Mouse (Mus musculus) limb, embryonic 14.5 days (tissue): ENCODE data around the gene Cops2. TPM values are rescaled to one million over a fixed set of nuclear protein-coding genes. Genes with fewer than 3 reads are reported as not detected.

ENCODE experiments used
- ATAC-seq: fragments of 200-750 bp; cut with Nextera tagmentation; 2 replicates; pipeline ENCODE4 v1.8.0; 2017; ENCODE audit warnings: low read depth, moderate number of reproducible peaks, moderate TSS enrichment; ENCODE audit not compliant: low FRiP score
- DNase-seq: peaks from one replicate; pipeline ENCODE4 v3.0.0-alpha.2; 2015; ENCODE audit warnings: low spot score
- H3K27ac ChIP-seq: fragments of 300-500 bp; sonication (generic); replicated peaks from 2 replicates; pipeline ENCODE4 v1.5.1; 2014; ENCODE audit warnings: low read depth, mild to moderate bottlenecking, low read length, moderate library complexity, mixed read lengths
- H3K27me3 ChIP-seq: fragments of 300-500 bp; sonication (generic); 2 replicates; pipeline ENCODE4 v1.6.1; 2014; ENCODE audit warnings: low read length, mixed read lengths; ENCODE audit not compliant: control insufficient read depth, insufficient read depth
- H3K36me3 ChIP-seq: fragments of 300-500 bp; sonication (generic); 2 replicates; pipeline ENCODE4 v1.6.1; 2014; ENCODE audit warnings: mild to moderate bottlenecking, low read length, moderate library complexity, mixed read lengths; ENCODE audit not compliant: control insufficient read depth, insufficient read depth
- H3K4me1 ChIP-seq: fragments of 300-500 bp; sonication (generic); 2 replicates; pipeline ENCODE4 v1.6.1; 2014; ENCODE audit warnings: antibody characterized with exemption, low read length, mixed read lengths; ENCODE audit not compliant: control insufficient read depth, insufficient read depth
- H3K4me2 ChIP-seq: fragments of 300-500 bp; sonication (generic); replicated peaks from 2 replicates; pipeline ENCODE4 v1.6.1; 2014; ENCODE audit warnings: low read depth, mild to moderate bottlenecking, low read length, moderate library complexity; ENCODE audit not compliant: severe bottlenecking
- H3K4me3 ChIP-seq: fragments of 300-500 bp; sonication (generic); replicated peaks from 2 replicates; pipeline ENCODE4 v1.5.1; 2014; ENCODE audit warnings: low read length
- H3K9ac ChIP-seq: fragments of 300-500 bp; sonication (generic); 2 replicates; pipeline ENCODE4 v1.6.1; 2014; ENCODE audit warnings: mild to moderate bottlenecking, low read depth, low read length, moderate library complexity; ENCODE audit not compliant: severe bottlenecking
- H3K9me3 ChIP-seq: fragments of 300-500 bp; sonication (generic); 2 replicates; pipeline ENCODE4 v1.6.1; 2016; ENCODE audit warnings: low read length; ENCODE audit not compliant: control insufficient read depth
- POLR2A ChIP-seq: fragments of 200-500 bp; IDR thresholded peaks from 2 replicates; pipeline ENCODE4 v1.8.0; 2012; ENCODE audit warnings: inconsistent platforms, mild to moderate bottlenecking, moderate library complexity, borderline replicate concordance; ENCODE audit not compliant: insufficient read depth, insufficient read length; ENCODE audit errors: extremely low read depth
- WGBS: fragments of 180-500 bp; shearing (Covaris S2); extraction: QIAGEN DNeasy Blood & Tissue Kit; methylation state at CpG from one replicate; pipeline ENCODE4 v1.1.7; 2014; 5-methylcytosine and 5-hydroxymethylcytosine counted together
- polyA plus RNA-seq, 2 experiments: library from polyadenylated mRNA; depleted of rRNA in 1 of 2; stranded (reverse) in 1 of 2; unstranded in 1 of 2; fragments of >200 nt; fragmentation: Nextera tagmentation in 1 of 2; extraction: Ambion mirVana in 1 of 2; gene quantifications; 2 replicates each; pipeline versions ENCODE4 v1.2.1 to v1.2.3; 2012 to 2014

The Cops2 gene
- polyA plus RNA-seq, 2 experiments: 75.1 to 86.7 TPM

- H3K4me3 ChIP-seq: no peak overlapping the region
- no peak overlapping the region for H3K9ac ChIP-seq
- no peaks in the 10 kb centered on the region for H3K9me3 ChIP-seq
- H3K27me3 ChIP-seq: no peaks in the 10 kb centered on the region
- H3K4me2 ChIP-seq: no peak overlapping the region
- H3K4me1 ChIP-seq: no peaks in the 10 kb centered on the region
- H3K27ac ChIP-seq: no peak overlapping the region
- no peak for TF ChIP-seq POLR2A
- ATAC-seq (no peak), DNase-seq (no peak)
- H3K36me3 ChIP-seq: no peaks in the 10 kb centered on the region
- WGBS: 80% methylated on average over 4 of the region's 4 CpGs
Observed at GRCm38 (mm10) chr2:125801947-125802346, 57.0 kb downstream of the Cops2 start.

GRCm38 (mm10) chr2:125801038-125801437 lies 57.9 kb downstream of the Cops2 start:
- WGBS: 53% methylated on average over 8 of the region's 8 CpGs
- no peak overlapping the region for H3K27ac ChIP-seq

GRCm38 (mm10) chr2:125800428-125800827 lies 58.5 kb downstream of the Cops2 start:
- no peak for TF ChIP-seq POLR2A
- Histone ChIP-seq H3K4me2 (no peak overlapping the region), H3K4me3 (no peak overlapping the region), H3K36me3 (no peaks in the 10 kb centered on the region), H3K9ac (no peak overlapping the region), H3K27ac (no peak overlapping the region), H3K9me3 (no peaks in the 10 kb centered on the region), H3K27me3 (no peaks in the 10 kb centered on the region), H3K4me1 (no peaks in the 10 kb centered on the region)
- DNase-seq (no peak), ATAC-seq (no peak)
- WGBS: 63% methylated on average over 4 of the region's 4 CpGs

More at GRCm38 (mm10) chr2:125801038-125801437, 57.9 kb downstream of the Cops2 start:
- H3K9ac ChIP-seq: no peak overlapping the region
- no peaks in the 10 kb centered on the region for H3K27me3 ChIP-seq
- DNase-seq (no peak), ATAC-seq (no peak)
- no peaks in the 10 kb centered on the region for H3K9me3 ChIP-seq
- no peaks in the 10 kb centered on the region for H3K4me1 ChIP-seq
- H3K4me3 ChIP-seq: no peak overlapping the region
- H3K36me3 ChIP-seq: no peaks in the 10 kb centered on the region
- H3K4me2 ChIP-seq: no peak overlapping the region
- TF ChIP-seq POLR2A: no peak

GRCm38 (mm10) chr2:125797872-125798271 lies 61.1 kb downstream of the Cops2 start:
- TF ChIP-seq POLR2A: no peak
- Histone ChIP-seq H3K4me1 (no peaks in the 10 kb centered on the region), H3K4me3 (no peak overlapping the region), H3K9me3 (no peaks in the 10 kb centered on the region), H3K36me3 (no peaks in the 10 kb centered on the region), H3K27me3 (no peaks in the 10 kb centered on the region), H3K4me2 (no peak overlapping the region), H3K27ac (no peak overlapping the region), H3K9ac (no peak overlapping the region)
- no peak for DNase-seq
- ATAC-seq: no peak

- ATAC-seq (no peak), DNase-seq (no peak)
- Histone ChIP-seq H3K9me3 (no peaks in the 10 kb centered on the region), H3K4me2 (no peak overlapping the region), H3K27me3 (no peaks in the 10 kb centered on the region), H3K4me3 (no peak overlapping the region), H3K4me1 (no peaks in the 10 kb centered on the region), H3K36me3 (no peaks in the 10 kb centered on the region), H3K9ac (no peak overlapping the region), H3K27ac (no peak overlapping the region)
- 84% methylated on average over 2 of the region's 2 CpGs for WGBS
- TF ChIP-seq POLR2A: no peak
Observed at GRCm38 (mm10) chr2:125795118-125795517, 63.8 kb downstream of the Cops2 start.

GRCm38 (mm10) chr2:125794166-125794565 lies 64.8 kb downstream of the Cops2 start:
- no peaks in the 10 kb centered on the region for H3K9me3 ChIP-seq
- no peak overlapping the region for H3K27ac ChIP-seq
- H3K36me3 ChIP-seq: no peaks in the 10 kb centered on the region
- TF ChIP-seq POLR2A: no peak
- H3K27me3 ChIP-seq: no peaks in the 10 kb centered on the region
- no peaks in the 10 kb centered on the region for H3K4me1 ChIP-seq
- 57% methylated on average over 2 of the region's 2 CpGs for WGBS
- DNase-seq: no peak
- H3K4me2 ChIP-seq: no peak overlapping the region
- no peak for ATAC-seq
- H3K9ac ChIP-seq: no peak overlapping the region
- no peak overlapping the region for H3K4me3 ChIP-seq
